Mouse (Mus musculus) mouse embryonic stem cell (cell line): ENCODE measurements around the gene Dcaf5.

Experiments
- in situ Hi-C, 2 experiments: fragments of 300-500 bp; cut with MboI; formaldehyde crosslinking; loops; 1 replicate in 1 of 2; 3 replicates in 1 of 2; pipeline ENCODE4 v1.14.3; 2019 to 2020; ENCODE audit warnings: low sequenced_read_pairs in 2 of 2, low pct_unique_long_range_greater_than_20kb in 1 of 2, mixed read lengths in 1 of 2; ENCODE audit not compliant: unreplicated experiment in 1 of 2

Dcaf5 gene

DNA sequence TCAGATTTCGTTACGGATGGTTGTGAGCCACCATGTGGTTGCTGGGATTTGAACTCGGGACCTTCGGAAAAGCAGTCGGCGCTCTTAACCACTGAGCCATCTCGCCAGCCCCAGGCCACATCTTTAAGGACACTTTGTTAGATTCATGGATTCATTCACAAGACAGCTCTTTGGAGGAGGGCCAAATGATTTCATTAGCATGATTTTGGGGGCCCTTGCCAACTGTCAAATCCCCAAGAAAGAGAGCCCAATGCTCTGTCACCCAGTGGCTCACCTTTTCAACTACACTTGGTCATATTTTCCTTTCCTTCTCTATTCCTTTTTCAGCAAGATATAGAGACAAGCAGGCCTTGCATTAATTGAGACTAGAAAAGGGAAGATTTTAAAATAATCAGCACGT, 63.5 kb downstream of the Dcaf5 start:
- in situ Hi-C loops = loop anchor here in 1 of 2 experiments (25.0 kb wide), 1 partner anchor 186 kb away; no protein-coding TSS in a partner anchor

DNA sequence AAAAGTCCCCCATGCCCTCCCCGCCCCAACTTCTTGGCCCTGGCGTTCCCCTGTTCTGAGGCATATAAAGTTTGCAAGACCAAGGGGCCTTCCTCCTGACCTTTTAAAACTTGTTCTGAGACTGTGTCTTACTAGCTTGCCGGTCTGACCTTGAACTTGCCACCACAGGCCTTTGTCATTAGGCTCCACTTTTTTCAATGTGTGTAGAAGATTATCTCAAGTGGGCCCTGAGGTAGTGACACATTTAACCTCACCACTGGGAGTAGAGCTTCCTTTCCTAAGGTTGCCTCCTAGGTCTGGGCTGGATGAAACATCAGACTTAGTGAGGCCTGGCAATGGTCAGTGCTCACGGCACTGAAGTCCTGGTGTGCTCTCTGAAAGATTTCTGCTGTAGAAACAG, 69.2 kb downstream of the Dcaf5 start:
- in situ Hi-C loops = loop anchor here in 1 of 2 experiments (25.0 kb wide), 1 partner anchor 180 kb away; no protein-coding TSS in a partner anchor

DNA sequence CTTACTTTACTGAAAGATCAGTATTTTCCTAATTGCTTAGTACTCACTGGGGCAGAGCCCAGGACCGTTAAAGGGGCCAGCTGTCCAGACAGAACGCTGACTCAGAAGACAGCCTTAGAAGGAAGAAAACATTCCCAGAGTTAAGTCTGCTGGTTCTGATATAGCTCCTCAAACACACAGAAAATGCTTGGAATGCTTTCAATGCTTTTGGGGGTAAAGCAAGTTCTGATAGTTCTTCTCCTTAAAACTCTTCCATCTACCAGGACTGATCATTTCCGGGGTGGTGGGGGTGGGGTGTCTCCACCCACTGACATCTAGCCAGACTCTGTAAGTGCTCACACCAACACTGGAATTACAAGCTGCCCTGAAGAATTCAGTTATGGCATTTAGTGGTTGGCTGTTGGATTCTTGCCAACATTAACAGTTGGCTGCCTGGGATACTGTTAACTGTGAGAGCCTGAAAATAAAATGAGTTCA, 70.4 kb downstream of the Dcaf5 start:
- in situ Hi-C loops = loop anchor here in 1 of 2 experiments (25.0 kb wide), 1 partner anchor 179 kb away; no protein-coding TSS in a partner anchor

DNA sequence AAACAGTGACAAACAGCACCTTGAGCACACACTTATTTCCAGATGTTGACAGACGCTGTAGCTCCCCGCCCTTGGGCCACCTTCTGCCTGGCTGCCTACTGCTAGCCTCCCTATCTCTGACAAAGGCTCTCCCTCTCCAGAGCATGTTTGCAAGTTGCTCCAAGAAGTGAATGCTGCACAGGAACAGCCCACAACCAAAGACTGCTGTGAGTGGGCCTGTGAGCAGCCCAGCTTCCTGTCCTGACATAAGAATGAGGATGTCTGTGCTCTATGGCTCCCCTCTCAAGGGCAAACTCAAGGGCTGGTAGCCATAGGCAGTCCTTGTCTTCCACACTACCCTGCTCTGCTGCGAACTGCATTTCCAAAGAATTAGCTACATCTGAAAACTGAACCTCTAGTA, 71.1 kb downstream of the Dcaf5 start:
- in situ Hi-C loops = loop anchor here in 1 of 2 experiments (25.0 kb wide), 1 partner anchor 178 kb away; no protein-coding TSS in a partner anchor

DNA sequence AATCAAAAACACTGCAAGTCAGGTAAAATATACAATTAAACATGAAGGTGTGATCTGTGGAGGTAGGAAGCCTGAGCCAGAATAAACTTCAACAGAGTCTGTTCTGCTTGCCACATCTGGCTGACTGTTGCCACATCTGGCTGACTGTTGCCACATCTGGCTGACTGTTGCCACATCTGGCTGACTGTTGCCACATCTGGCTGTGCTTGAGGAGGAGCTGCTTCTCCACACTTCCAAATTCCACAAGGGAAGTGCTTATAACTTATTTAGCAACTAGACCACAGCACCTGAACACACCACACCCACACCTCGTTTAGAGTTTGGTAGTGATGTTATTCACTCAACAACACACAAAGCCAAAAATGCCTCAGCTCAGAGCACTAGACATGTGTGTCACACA, 74.7 kb downstream of the Dcaf5 start:
- in situ Hi-C loops = loop anchor here in 1 of 2 experiments (25.0 kb wide), 1 partner anchor 174 kb away; no protein-coding TSS in a partner anchor

DNA sequence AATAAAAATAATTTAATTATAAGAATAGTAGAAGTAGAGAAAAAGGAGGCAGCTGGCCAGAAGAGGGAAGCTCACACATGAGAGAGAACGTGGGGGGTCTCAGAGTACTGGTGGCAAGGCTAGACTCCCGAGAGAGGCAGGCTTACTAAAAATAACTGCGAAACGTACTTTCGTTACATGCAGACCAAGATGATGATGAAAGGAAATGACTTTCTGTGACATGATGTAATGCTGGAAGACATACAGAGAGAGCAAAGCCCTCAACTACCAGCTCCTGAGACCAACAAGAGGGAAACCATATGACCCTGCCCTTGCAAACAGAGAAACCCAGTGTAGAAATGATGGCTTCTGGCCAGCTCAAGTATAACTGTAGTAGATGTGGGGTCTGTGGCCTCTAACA, 76.1 kb downstream of the Dcaf5 start:
- in situ Hi-C loops = loop anchor here in 1 of 2 experiments (25.0 kb wide), 1 partner anchor 173 kb away; no protein-coding TSS in a partner anchor

DNA sequence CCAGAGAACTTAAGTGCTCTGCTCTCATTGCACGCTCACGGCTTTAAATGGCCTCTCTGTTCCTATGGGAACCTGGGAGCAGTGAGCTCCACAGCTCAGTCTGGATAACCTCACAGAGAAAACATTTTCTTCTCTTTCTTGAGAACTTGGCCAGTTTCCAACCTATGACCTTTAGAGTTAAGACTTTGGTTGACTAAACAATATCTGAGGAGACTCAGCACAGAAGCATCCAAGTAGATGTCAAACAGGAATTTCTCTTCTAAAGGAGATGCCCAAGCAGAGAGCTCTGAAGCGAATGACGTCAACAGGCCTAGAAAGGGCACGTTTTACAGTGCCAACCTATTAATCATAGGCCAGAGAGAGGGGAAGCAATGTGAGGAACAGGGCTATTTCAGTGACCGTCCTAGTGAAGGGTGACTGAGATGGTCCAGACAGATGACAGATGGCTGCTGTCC, 91.6 kb downstream of the Dcaf5 start:
- in situ Hi-C loops = no loop called here

DNA sequence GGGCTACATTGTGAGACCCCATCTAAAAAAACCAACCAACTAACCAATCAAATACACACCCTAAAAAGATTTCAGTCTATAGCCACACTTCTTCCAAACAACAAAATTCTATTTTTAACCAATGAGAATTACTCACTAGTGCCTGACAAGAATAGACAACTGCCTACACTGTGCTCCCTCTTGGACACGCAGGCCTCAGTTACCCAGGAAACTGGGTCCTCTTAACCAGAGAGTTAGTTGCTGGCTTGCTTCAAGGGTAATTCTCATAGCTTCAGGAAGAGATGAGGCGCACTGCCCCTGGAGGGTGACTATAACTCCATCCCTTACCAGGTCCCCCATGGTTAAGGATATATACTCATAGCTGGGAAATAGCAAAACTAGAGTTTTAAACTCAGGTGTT, 95.5 kb downstream of the Dcaf5 start:
- in situ Hi-C loops = no loop called here

DNA sequence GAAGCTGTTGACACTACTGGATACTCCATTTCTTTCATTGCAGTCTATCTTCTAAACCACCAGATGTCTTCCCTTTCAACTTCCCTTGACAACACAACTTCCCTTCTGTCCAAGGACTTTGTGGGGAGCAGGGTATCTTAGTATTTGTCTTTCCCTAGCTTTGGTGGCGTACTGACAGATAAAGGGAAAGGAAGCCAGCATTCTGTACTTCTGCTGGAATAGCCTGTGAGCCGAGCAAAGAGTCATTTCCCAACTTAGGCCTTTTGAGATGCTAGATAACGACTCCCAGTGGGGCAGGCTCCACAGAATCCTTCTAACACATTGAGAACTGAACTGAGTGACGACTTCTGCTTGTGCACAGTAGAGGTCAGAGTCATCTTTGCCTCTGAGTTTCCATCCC, 102.2 kb downstream of the Dcaf5 start:
- in situ Hi-C loops = no loop called here

DNA sequence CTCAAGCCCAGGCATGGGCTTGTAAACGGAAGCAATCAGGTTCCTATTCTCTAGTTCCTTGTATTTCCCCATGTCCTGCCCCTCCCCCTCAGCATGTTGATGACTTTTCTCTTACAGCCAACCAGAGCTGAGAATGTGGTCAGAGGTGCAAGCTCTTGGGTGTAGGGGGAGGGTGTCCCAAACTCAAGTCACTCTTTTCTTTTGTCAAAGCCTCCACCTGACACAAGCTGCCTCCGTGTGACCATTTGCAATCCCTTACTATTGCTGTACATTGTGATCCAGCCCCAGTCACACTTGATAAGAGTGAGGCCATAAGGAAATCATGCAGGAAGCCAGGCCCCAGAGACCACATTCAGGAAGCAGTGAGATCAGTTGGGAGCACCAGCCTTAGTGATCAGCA, 104.8 kb downstream of the Dcaf5 start:
- in situ Hi-C loops = no loop called here

DNA sequence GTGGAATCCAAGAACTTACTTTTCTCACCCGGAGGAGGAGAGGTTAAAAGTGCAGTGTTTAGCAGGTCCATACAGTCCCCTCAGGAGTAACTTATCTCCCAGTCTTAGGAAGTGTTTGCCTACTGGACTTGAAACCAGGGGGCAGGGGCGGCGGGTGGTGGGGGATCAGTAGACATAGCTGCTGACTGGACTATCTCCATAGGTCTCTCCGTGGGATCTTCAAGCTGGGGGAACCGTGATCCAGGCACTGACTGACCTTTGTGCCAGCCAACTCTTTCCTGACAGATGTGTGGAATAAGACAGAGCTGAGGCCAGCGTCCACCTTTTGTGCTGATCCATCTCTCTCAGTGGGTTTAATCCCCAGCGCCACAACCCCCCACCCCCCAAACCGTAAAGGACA, 105.6 kb downstream of the Dcaf5 start:
- in situ Hi-C loops = no loop called here

DNA sequence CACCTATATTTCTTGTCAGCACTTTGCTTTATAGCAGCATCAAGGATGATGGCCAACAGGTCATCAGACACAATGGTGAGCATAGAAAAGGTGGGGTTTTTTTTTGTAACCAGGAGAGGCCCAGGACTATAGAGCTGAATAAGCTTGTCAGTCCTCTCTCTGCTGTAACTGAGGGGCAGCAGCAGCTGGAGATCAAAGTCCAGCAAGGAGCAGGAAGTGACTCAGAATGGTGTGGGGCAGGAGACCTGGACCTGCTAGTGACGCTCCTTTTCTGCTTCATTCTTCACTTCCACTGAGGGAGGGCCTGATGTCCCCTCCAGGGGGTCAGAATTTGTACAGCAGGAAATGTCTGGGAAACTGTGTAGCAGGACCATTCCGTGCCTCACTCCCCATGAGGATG, 106.8 kb downstream of the Dcaf5 start:
- in situ Hi-C loops = no loop called here

DNA sequence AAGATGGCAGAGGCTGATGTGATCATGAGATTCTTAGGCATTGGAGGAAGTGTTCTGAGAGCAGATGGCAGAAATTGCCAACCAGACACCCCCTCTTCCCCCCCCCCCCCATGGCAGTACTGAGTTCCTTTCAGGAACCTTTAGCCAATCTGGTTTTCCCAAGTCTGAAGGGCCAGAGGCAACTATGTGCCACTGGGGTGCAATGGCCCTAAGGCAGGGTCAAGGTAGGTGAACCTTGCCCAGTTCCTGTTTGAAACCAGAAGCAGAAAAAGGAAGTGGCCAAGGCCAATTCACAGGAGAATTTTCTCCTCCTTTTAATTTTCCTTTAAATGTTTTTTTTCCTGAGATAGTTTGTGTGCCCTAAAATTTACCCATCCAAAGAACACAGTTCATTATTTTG, 110.4 kb downstream of the Dcaf5 start:
- in situ Hi-C loops = no loop called here

DNA sequence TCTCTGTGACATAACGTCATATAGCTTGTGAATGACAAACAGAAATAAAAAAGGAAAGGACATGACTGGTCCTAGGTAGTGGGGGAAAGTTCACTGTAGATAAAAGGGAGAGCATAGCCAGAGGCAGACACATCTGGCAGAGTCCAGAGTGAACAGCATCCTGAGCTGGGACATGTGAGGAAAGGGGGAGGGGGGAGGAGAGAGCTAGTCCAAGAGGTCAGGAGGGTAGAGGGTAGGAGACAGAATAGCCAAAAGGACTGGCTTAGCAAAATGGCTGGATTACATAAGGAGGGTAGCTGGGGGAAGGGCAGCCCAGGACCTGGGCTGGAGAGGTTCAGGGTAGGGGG, 111.6 kb downstream of the Dcaf5 start:
- in situ Hi-C loops = no loop called here

DNA sequence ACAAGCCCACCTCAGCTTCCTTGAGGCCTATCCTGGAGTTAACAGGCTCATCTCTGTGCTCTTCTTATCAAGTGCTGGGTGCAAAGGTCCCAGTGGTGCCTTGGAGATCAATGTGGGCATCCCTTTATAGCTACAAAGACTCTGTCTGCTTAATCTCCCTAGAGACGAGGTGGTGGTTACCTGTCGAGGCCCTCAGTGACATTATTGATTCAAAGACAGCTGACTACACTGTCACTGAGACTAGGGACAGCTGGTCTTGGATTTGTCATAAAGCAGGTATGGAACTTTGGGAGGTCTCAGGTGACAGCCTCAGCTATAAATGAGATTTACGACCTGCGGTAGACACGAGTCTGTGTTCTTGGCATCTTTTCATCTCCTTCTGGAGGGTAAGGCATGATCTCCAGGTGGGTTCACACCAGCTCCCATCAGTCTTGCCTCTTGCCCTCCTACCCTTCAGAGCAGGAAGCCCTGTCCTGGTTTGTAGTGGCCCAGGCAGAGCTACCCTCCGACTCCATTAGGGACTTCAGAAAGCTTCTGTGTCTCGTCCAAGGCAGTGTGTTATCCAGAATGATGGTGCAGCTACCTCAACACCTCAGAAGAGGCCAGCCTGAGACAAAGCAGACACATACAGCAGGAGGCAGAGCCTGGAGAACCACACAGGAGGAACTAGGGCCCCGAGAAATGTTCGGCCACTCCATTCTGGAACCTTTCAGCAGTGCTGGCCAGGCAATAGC, 112.2 kb downstream of the Dcaf5 start:
- in situ Hi-C loops = no loop called here

DNA sequence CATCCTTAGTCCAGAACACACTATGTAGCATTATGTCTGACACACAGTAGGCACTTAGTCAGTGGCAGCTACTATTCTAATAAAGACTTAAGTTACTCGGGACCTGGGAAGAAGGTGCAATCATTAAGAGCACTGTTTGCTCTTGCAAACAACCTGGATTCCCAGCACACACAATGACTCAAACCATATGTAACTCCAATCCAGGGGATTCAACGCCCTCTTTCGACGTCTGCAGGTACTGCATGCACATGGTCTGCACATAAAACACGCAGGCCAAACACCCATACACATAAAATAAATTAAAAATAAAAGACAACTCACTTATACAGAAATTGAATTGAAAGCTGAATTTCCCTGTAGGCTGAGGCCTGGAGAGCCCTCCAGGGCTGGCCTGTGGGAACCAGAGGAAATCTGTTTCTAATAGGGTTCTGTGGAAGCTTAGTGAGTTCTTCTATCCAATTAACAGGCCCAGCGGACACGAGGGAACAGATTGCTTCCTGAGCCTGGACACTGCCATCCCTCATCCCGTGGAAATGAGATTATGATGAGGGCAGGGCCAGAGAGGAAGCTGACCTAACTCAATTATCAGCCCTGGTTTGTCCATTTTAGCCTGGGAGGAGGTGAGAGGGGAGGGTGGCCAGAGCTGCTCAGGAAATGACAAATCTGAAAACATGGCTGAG, 112.9 kb downstream of the Dcaf5 start:
- in situ Hi-C loops = no loop called here

DNA sequence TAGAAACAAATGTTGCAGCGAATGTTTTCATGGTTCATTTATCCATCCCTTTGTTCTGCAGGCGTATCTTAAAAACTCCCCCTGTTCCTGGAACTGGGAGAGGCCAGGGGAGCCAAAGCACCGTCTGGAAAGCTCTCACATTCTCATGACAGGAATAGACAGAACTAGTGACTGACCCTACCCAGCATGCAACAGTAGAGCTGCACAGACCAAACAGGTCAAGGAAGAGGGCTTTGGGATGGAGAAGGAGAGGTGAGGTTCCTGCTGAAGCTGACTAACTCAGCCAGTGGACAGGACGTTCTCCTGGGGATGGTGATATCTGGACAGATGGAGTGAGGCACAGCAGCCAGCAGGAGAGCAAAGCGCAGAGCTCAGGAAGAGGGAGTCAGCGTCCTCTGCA, 113.9 kb downstream of the Dcaf5 start:
- in situ Hi-C loops = no loop called here

DNA sequence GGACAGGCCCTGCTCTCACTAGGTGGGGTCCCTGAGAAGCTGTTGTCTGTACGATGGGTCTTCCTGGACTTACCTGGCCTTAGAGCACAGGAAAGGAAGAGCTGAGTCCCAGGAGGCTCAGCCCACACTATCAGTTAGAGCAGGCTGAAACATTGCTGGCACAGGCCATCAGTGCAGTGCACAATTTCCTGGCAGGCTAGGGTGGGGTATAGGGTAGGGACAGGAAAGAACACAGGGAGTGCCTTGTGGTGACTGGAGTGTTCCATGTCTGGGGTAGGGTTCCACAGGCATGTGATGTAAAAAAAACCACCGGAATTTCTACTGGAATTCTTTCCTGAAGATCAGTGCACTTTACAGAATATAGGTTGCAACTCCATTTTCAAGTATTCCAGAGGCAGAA, 117.3 kb downstream of the Dcaf5 start:
- in situ Hi-C loops = no loop called here

DNA sequence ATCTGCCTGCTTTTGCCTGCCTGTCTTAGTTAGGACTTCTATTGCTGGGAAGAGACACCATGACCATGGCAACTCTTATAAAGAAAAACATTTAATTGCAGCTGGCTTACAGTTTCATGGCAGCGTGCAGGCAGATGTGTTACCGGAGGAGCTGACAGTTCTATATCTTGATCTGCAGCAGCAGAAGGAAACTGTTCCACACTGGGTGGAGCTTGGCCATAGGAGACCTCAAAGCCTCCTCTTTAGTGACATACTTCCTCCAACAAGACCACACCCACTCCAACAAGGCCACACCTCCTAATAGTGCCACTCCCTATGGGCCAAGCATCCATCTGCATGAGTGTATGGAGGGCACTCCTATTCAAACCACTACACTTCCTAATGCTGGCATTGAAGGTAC, 121.1 kb downstream of the Dcaf5 start:
- in situ Hi-C loops = no loop called here
